Mouse (Mus musculus): ENCODE measurements around the gene Ttc9c.
A peak's percentile ranks its signal among the peaks of the same experiment; 100 is the strongest.

Ttc9c gene

DNA sequence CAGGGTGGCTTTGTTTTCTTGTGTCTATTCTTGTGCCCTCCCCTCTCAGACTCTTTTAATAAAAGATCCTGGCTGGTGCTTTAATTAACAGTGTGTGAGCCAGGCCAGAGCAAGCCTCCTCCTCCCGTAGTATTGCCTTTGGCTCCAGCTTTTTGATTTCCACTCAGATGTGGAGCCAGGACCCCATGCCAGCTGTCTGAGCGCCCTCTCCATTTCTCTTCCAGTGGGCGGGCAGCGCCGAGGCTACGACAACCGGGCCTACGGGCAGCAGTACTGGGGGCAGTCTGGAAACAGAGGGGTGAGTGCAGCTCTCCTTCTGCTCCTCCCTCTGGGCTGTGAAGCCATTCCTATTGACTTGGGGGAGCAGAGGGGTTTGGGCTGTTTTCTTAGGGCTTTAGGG lies 11.5 kb upstream of the Ttc9c start:
- no peak for DNase-seq (ENCODE audit: extremely low read depth, low read depth)

DNA sequence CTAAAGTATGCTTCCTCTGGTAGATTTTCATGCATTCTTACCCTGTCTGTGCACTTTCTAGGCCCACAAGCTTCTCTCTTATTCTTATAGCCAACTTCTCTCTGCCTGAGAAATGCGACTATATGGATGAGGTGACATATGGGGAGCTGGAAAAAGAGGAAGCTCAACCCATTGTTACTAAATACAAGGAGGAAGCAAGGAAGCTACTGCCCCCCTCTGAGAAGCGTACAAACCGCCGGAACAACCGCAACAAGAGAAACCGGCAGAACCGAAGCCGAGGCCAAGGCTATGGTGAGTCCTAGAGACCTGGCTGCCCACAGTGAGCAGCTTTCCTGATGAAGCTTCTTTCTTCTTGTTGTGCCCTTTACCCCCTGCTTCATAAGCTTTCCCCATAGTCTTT lies 10.5 kb upstream of the Ttc9c start, which contains the start of gene AC129217.1:
Gene AC129217.1, plus strand, starts transcription at position 114 of the 400 bp plus-strand sequence.
- DNase-seq (ENCODE audit: extremely low read depth, low read depth), result peak; percentile 63

GRCm38 (mm10) chr19:8822696-8823095 lies 3.6 kb upstream of the Ttc9c start:
- no peak for DNase-seq (ENCODE audit: extremely low read depth, low read depth)

- no peak for DNase-seq (ENCODE audit: extremely low read depth, low read depth)
Measured at GRCm38 (mm10) chr19:8821146-8821545, 2.0 kb upstream of the Ttc9c start.

DNA sequence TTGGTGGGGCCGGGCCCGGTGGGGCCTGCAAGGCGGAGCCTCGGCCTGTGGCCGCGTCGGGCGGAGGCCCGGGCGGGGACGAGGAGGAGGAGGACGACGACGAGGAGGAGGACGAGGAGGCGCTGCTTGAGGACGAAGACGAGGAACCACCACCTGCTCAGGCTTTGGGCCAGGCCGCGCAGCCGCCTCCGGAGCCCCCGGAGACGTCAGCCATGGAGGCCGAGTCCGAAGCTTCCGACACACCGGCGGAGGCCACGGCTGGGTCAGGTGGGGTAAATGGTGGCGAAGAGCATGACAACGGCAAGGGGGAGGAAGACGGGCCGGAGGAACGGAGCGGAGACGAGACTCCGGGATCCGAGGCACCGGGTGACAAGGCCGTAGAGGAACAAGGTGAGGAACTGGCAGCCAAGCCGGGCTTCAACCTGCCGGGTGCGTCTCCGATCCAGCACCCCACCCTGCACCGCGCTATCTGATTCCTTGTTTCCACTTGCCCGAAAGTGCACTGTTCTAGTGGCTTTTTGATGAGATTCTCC lies 1.4 kb upstream of the Ttc9c start:
- no peak for DNase-seq (ENCODE audit: extremely low read depth, low read depth)

GRCm38 (mm10) chr19:8819596-8820423 lies 677 bp upstream of the Ttc9c start, which contains the start of gene Hnrnpul2:
Hnrnpul2 (plus strand) TSS chr19:8820010.
- DNase-seq (ENCODE audit: extremely low read depth, low read depth), result peak; percentile 97

GRCm38 (mm10) chr19:8818301-8818798 lies 783 bp downstream of the Ttc9c start:
- DNase-seq (ENCODE audit: extremely low read depth, low read depth), result no peak

GRCm38 (mm10) chr19:8817001-8817400 lies 2.1 kb downstream of the Ttc9c start:
- no peak for DNase-seq (ENCODE audit: extremely low read depth, low read depth)

DNA sequence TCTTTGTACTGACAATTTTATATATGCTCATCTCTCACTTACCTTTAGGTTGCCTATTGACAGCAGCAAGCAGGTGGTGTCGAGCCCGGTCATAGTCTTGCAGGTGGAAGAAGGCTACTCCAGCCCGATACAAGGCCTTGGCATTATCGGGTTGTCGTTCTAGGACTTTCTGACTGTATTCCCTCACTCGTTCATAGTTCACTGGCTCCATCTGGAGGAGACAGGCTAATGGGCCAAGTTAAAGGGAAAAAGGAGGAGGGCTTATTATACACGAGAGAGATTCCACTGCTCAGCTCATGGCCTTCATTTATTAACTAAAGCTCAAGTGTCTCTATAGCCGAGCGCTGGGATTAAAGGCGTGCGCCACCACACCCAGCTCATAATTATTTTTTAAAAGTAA lies 3.3 kb downstream of the Ttc9c start:
- no peak for DNase-seq (ENCODE audit: extremely low read depth, low read depth)

DNA sequence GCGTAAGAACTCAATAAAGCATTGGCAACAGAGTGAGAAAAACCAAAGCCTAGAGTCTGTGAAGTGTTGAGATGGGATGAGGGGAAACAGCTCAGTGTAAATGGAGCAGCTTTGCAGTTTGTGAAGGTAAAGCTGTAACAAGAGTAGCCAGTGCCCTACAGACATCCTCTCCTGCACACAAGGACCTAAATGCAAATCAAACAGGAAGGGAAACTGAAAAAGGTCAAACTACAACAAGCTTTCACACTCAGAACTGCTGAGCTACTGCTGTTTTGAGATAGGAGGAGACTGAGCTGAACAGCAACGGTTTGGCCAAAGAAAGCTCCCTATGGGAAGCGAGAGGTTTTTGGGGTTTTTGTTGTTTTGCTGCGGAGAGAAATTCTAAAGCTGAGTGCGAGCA lies 12.3 kb downstream of the Ttc9c start:
- no peak for DNase-seq (ENCODE audit: extremely low read depth, low read depth)

GRCm38 (mm10) chr19:8803879-8804660 lies 15.1 kb downstream of the Ttc9c start:
- no peak for DNase-seq (ENCODE audit: extremely low read depth, low read depth)

GRCm38 (mm10) chr19:8803204-8803780 lies 15.8 kb downstream of the Ttc9c start:
- DNase-seq (ENCODE audit: extremely low read depth, low read depth), result no peak

DNA sequence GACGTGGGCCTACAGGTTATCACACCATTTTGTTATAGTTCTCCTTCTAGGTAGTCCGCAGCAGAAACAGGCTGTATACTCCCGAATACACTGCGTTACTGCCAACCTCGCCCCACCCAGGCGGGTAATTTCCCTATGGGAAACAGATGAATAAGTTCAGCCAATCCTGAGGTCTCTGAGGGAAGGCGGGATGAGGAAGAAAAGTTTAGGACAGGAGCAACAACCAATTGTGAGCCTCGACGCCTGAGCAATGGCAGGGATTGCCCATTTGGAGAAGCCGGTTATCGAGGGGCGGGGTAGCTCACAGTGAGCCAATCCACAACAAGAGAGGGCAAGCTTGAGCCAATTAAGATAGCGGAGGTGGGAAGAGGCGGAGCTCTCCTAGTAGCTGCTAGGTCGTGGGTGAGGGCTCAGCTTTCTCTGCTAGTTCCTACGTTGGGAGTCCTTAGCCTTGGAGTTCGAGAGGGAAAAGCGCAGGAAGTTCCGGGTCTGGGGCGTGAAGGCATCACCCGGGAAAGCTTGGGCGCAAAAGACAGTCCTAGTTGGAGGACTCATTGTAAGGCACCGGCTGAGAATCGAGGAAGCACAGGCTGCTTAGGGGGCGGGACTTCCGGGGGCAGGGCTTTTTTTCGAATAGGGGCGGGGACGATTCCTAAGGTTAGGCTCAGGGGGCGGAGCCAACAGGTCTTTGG lies 16.9 kb downstream of the Ttc9c start, which contains the start of gene Zbtb3:
Gene Zbtb3, plus strand, starts transcription at position 426 of the 692 bp plus-strand sequence.
- peak; percentile 99 for DNase-seq (ENCODE audit: extremely low read depth, low read depth)

DNA sequence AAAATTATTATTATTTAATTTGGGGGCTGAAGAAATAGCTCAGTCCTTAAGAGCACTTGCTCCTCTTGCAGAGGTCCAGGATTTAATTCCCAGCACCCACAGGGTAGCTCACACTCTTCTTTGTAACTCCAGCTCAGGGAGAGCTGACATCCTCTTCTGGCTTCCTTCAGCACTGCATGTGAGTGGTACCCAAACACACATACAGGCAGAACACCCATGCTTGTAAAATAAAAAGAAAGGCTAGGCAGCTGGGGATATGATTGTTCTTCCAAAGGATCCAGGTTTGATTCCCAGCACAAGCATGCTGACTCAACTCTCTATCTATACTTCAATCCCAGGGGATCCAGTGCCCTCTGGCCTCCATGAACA lies 20.2 kb downstream of the Ttc9c start:
- DNase-seq (ENCODE audit: extremely low read depth, low read depth), result no peak

GRCm38 (mm10) chr19:8798264-8798946 lies 20.7 kb downstream of the Ttc9c start, which contains the start of gene Polr2g:
Polr2g (minus strand) TSS chr19:8798577.
- peak; percentile 86 for DNase-seq (ENCODE audit: extremely low read depth, low read depth)

- DNase-seq (ENCODE audit: extremely low read depth, low read depth), result no peak
Measured at GRCm38 (mm10) chr19:8790171-8790570, 29.0 kb downstream of the Ttc9c start.

GRCm38 (mm10) chr19:8789171-8789570 lies 30.0 kb downstream of the Ttc9c start:
- no peak for DNase-seq (ENCODE audit: extremely low read depth, low read depth)

DNA sequence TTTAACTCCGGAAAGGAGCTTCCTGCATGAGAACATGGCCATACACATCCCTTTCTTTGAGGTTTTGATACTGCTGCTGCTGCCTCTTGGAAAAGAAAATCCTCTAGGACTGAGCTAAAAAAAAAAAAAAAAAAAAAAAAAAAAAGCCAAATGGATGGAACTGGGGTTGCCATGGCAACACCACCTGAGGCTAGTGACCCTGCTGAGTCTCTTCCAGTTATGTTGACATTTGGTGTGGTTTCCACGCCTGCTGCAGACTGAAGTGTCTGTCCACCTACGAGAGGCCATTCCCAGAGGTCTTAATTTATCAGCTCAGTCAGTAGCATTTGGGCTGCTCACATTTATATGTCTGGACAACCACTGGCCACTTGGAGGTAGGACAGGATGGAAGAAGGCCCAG lies 30.6 kb downstream of the Ttc9c start:
- DNase-seq (ENCODE audit: extremely low read depth, low read depth), result no peak

- peak; percentile 96 for DNase-seq (ENCODE audit: extremely low read depth, low read depth)
Measured at GRCm38 (mm10) chr19:8786008-8786781, 32.9 kb downstream of the Ttc9c start, which contains the start of gene Taf6l. Taf6l (minus strand) TSS chr19:8786417.

All from MEL-GATA-1-ER (cell line).